Mouse (Mus musculus) limb, embryonic 13.5 days (tissue): Measurements from ENCODE around the gene Wfikkn2. TPM values are rescaled to one million over a fixed set of nuclear protein-coding genes. Genes with fewer than 3 reads are reported as not detected.

Experiments
- ATAC-seq: fragments of 200-750 bp; cut with Nextera tagmentation; 2 replicates; pipeline ENCODE4 v1.8.0; 2017; ENCODE audit warnings: low read depth, moderate number of reproducible peaks, moderate TSS enrichment; ENCODE audit not compliant: low FRiP score
- H3K27ac ChIP-seq: fragments of 300-500 bp; sonication (generic); 2 replicates; pipeline ENCODE4 v1.5.1; 2015; ENCODE audit warnings: inconsistent platforms, mild to moderate bottlenecking, moderate library complexity
- H3K27me3 ChIP-seq: fragments of 300-500 bp; sonication (generic); 2 replicates; pipeline ENCODE4 v1.6.1; 2015; ENCODE audit warnings: mild to moderate bottlenecking, inconsistent platforms
- H3K36me3 ChIP-seq: fragments of 300-500 bp; sonication (generic); 2 replicates; pipeline ENCODE4 v1.6.1; 2015; ENCODE audit warnings: inconsistent platforms, mild to moderate bottlenecking, moderate library complexity
- H3K4me1 ChIP-seq: fragments of 300-500 bp; sonication (generic); 2 replicates; pipeline ENCODE4 v1.6.1; 2015; ENCODE audit warnings: inconsistent platforms
- H3K4me2 ChIP-seq: fragments of 300-500 bp; sonication (generic); replicated peaks from 2 replicates; pipeline ENCODE4 v1.6.1; 2015; ENCODE audit warnings: inconsistent platforms, mild to moderate bottlenecking, moderate library complexity
- H3K4me3 ChIP-seq: fragments of 300-500 bp; sonication (generic); 2 replicates; pipeline ENCODE4 v1.5.1; 2015; ENCODE audit warnings: moderate library complexity, mild to moderate bottlenecking, inconsistent platforms
- H3K9ac ChIP-seq: fragments of 300-500 bp; sonication (generic); 2 replicates; pipeline ENCODE4 v1.6.1; 2015; ENCODE audit warnings: mild to moderate bottlenecking, inconsistent platforms
- H3K9me3 ChIP-seq: fragments of 300-500 bp; sonication (generic); 2 replicates; pipeline ENCODE4 v1.6.1; 2016; ENCODE audit warnings: inconsistent platforms
- WGBS: fragments of 180-500 bp; shearing (Covaris S2); methylation state at CpG from one replicate; pipeline ENCODE4 v1.1.7; 2015; 5-methylcytosine and 5-hydroxymethylcytosine counted together
- polyA plus RNA-seq: library from polyadenylated mRNA; unstranded; fragments of >200 nt; fragmentation: Nextera tagmentation; extraction: Ambion mirVana; gene quantifications from 2 replicates; pipeline ENCODE4 v1.2.1, GENCODE M21; 2015

The Wfikkn2 gene
- polyA plus RNA-seq, 1 experiment from 2014 or later, result 15.0 TPM

GRCm38 (mm10) chr11:94233405-94233804 is 12.4 kb downstream of the Wfikkn2 start:
- H3K27ac ChIP-seq, result no peak overlapping the region
- no peaks in the 10 kb centered on the region for H3K27me3 ChIP-seq
- no peak overlapping the region for H3K4me2 ChIP-seq
- no peak for ATAC-seq
- no peak overlapping the region for H3K9ac ChIP-seq
- H3K36me3 ChIP-seq, result peaks cover 9% of the 10 kb centered on the region
- no peaks in the 10 kb centered on the region for H3K9me3 ChIP-seq
- no peak overlapping the region for H3K4me3 ChIP-seq
- WGBS, result 83% methylated on average over 6 of the region's 6 CpGs
- peaks cover 7% of the 10 kb centered on the region for H3K4me1 ChIP-seq

GRCm38 (mm10) chr11:94231821-94232552 is 13.8 kb downstream of the Wfikkn2 start:
- H3K4me3 ChIP-seq, result no peak overlapping the region
- H3K36me3 ChIP-seq, result no peaks in the 10 kb centered on the region
- no peak overlapping the region; the same call in 1 of the 2 replicates for H3K27ac ChIP-seq
- no peaks in the 10 kb centered on the region for H3K27me3 ChIP-seq
- no peaks in the 10 kb centered on the region for H3K9me3 ChIP-seq
- peaks cover 17% of the 10 kb centered on the region for H3K4me1 ChIP-seq
- no peak for ATAC-seq
- H3K9ac ChIP-seq, result no peak overlapping the region
- no peak overlapping the region for H3K4me2 ChIP-seq
- 73% methylated on average over 19 of the region's 19 CpGs for whole genome bisulfite sequencing

DNA sequence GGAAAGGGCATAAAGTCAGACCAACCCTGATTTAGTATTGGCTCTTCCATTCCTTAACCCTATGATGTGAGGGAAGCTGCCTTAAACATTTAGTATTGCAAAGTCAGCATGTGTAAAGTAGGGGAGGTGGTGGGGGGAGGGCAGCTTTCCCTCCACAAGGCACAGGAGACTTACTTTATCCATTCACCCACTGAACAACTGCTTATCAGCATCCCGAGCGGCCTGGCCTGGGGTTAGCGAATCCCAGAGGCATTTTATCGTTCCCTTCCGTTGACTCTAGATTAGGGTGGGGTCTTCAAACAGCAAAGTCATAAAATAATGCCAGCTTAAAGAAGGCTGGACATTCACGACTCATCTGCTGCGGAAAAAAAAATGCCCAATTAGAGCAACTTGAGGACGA is 15.6 kb downstream of the Wfikkn2 start:
- Histone ChIP-seq H3K4me2 (no peak overlapping the region), H3K27me3 (no peaks in the 10 kb centered on the region), H3K4me3 (no peak overlapping the region), H3K9ac (no peak overlapping the region), H3K27ac (no peak overlapping the region), H3K9me3 (no peaks in the 10 kb centered on the region), H3K36me3 (no peaks in the 10 kb centered on the region), H3K4me1 (peaks cover 22% of the 10 kb centered on the region)
- no peak for ATAC-seq
- 74% methylated on average over 8 of the region's 8 CpGs for WGBS

GRCm38 (mm10) chr11:94229207-94229960 is 16.4 kb downstream of the Wfikkn2 start:
- no peak overlapping the region for H3K9ac ChIP-seq
- peaks cover 22% of the 10 kb centered on the region for H3K4me1 ChIP-seq
- H3K27me3 ChIP-seq, result no peaks in the 10 kb centered on the region
- WGBS, result 87% methylated on average over 5 of the region's 5 CpGs
- H3K4me2 ChIP-seq, result no peak overlapping the region
- H3K9me3 ChIP-seq, result no peaks in the 10 kb centered on the region
- ATAC-seq, result no peak
- H3K36me3 ChIP-seq, result no peaks in the 10 kb centered on the region
- H3K4me3 ChIP-seq, result no peak overlapping the region
- H3K27ac ChIP-seq, result no peak overlapping the region

DNA sequence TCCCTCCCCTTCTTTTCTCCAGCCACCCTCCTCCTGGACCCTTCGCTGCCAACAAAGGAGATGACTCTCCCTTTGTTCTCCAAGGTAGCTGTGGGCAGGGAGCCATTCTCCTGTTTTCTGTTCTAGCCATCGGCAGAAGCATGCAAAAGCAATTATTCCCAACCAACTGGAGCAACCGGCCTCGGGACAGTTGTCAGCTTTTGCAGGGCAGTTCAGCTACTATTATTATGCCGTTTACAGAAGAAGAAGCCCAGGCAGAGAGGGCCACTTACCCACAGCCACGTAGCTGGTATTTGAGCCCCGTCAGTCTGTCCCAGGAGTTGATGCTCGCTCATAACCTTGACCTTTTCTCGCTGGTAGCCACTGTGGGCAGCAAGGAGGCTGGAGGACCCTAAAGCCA is 17.4 kb downstream of the Wfikkn2 start:
- WGBS, result 41% methylated on average over 9 of the region's 9 CpGs
- Histone ChIP-seq H3K4me1 (peaks cover 22% of the 10 kb centered on the region), H3K36me3 (no peaks in the 10 kb centered on the region), H3K4me3 (no peak overlapping the region), H3K9ac (no peak overlapping the region), H3K27me3 (no peaks in the 10 kb centered on the region), H3K9me3 (no peaks in the 10 kb centered on the region), H3K4me2 (peak overlapping the region; percentile 14; the same call in 1 of the 2 replicates), H3K27ac (0 out of 2 replicates have a peak overlapping the region, but pooled peaks have one; percentile 6)
- ATAC-seq, result no peak

DNA sequence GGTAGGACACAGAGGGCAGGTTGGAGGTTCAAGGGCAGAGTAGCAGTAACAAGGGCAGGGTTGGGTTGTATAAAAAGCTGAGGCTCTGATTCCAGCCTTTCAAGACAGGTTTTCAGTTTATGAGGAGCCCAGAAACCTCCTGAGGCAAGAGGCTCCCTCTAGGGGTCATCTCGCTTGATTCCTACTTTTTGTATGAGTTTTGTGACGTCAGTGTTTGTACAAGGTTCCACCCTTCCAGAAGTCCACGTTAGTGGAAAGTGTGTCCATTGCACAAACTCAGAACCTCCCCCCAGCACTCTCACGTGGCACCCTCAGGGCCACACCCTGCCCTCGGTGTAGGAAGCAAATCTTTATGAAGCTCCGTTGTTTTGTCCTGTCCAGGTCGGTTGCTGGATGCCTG is 19.8 kb downstream of the Wfikkn2 start:
- no peak overlapping the region; the same call in 1 of the 2 replicates for H3K4me2 ChIP-seq

GRCm38 (mm10) chr11:94223531-94223930 is 22.3 kb downstream of the Wfikkn2 start:
- no peak overlapping the region for H3K4me3 ChIP-seq
- WGBS, result 79% methylated on average over 9 of the region's 9 CpGs
- H3K4me1 ChIP-seq, result peaks cover 21% of the 10 kb centered on the region

More for the DNA sequence above, 19.8 kb downstream of the Wfikkn2 start:
- no peak overlapping the region for H3K27ac ChIP-seq
- H3K4me3 ChIP-seq, result no peak overlapping the region
- no peak overlapping the region for H3K9ac ChIP-seq
- H3K27me3 ChIP-seq, result no peaks in the 10 kb centered on the region
- H3K4me1 ChIP-seq, result peaks cover 22% of the 10 kb centered on the region
- H3K9me3 ChIP-seq, result no peaks in the 10 kb centered on the region
- H3K36me3 ChIP-seq, result no peaks in the 10 kb centered on the region
- 35% methylated on average over 7 of the region's 7 CpGs for WGBS
- ATAC-seq, result no peak

DNA sequence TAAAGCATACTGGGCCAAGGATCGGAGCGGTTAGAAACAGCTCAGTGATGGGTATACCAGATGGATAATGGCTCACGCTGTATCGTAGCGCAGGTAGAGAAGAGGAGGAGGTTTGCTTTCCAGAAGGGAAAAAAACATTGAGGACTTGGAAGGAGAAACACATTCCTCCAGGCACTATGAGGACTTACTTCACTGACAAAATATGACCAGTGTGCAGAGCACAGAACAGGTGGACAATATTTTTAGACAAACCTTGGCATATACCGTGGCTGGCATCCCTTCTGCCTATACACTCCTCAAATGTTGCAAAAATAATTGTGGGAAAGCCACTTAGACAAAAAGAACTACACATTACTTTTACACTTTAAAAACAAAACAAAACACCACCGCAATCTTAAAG is 24.5 kb downstream of the Wfikkn2 start:
- no peak for ATAC-seq
- peaks cover 16% of the 10 kb centered on the region for H3K4me1 ChIP-seq
- H3K9me3 ChIP-seq, result no peaks in the 10 kb centered on the region
- no peak overlapping the region for H3K9ac ChIP-seq
- H3K4me2 ChIP-seq, result no peak overlapping the region
- H3K27ac ChIP-seq, result no peak overlapping the region
- WGBS, result 86% methylated on average over 7 of the region's 7 CpGs
- H3K27me3 ChIP-seq, result no peaks in the 10 kb centered on the region
- H3K4me3 ChIP-seq, result no peak overlapping the region
- H3K36me3 ChIP-seq, result no peaks in the 10 kb centered on the region

More at GRCm38 (mm10) chr11:94223531-94223930, 22.3 kb downstream of the Wfikkn2 start:
- Histone ChIP-seq H3K27ac (no peak overlapping the region), H3K9me3 (no peaks in the 10 kb centered on the region), H3K36me3 (no peaks in the 10 kb centered on the region), H3K9ac (no peak overlapping the region), H3K27me3 (no peaks in the 10 kb centered on the region), H3K4me2 (no peak overlapping the region)
- no peak for ATAC-seq

DNA sequence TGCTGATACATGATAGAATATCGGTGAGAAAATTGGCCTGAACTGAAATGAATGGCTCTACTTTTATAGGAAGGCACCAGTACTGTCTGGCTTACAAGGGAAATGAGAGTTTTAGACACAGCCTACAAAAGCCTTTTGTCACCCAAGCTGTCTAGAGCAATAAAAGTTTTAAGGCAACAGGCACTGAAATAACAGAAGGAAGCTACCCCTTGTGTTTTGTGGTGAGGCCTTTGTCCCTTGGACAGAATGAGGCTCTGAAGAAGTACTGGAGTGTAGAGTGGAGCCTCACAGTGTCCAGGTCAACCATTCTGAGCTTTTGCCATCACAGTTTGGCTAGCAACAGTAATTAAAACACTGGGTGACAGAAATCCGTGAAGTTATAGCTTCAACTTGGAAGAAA is 29.6 kb downstream of the Wfikkn2 start:
- 63% methylated on average over 2 of the region's 2 CpGs for WGBS
- Histone ChIP-seq H3K4me1 (peaks cover 34% of the 10 kb centered on the region), H3K36me3 (peaks cover 11% of the 10 kb centered on the region), H3K9ac (no peak overlapping the region), H3K4me3 (no peak overlapping the region), H3K4me2 (no peak overlapping the region), H3K9me3 (no peaks in the 10 kb centered on the region), H3K27me3 (no peaks in the 10 kb centered on the region), H3K27ac (no peak overlapping the region)
- ATAC-seq, result no peak

GRCm38 (mm10) chr11:94215581-94215980 is 30.2 kb downstream of the Wfikkn2 start:
- 90% methylated on average over 3 of the region's 3 CpGs for WGBS
- no peaks in the 10 kb centered on the region for H3K27me3 ChIP-seq
- no peak overlapping the region for H3K4me2 ChIP-seq
- no peak overlapping the region for H3K4me3 ChIP-seq
- peaks cover 11% of the 10 kb centered on the region for H3K36me3 ChIP-seq
- H3K9me3 ChIP-seq, result no peaks in the 10 kb centered on the region
- no peak overlapping the region for H3K27ac ChIP-seq
- H3K9ac ChIP-seq, result no peak overlapping the region
- H3K4me1 ChIP-seq, result peaks cover 34% of the 10 kb centered on the region
- ATAC-seq, result no peak

GRCm38 (mm10) chr11:94213735-94214594 is 31.8 kb downstream of the Wfikkn2 start:
- H3K27me3 ChIP-seq, result no peaks in the 10 kb centered on the region
- no peaks in the 10 kb centered on the region for H3K9me3 ChIP-seq
- peaks cover 38% of the 10 kb centered on the region for H3K4me1 ChIP-seq
- H3K36me3 ChIP-seq, result peaks cover 11% of the 10 kb centered on the region
- peak overlapping the region; percentile 74 for H3K4me2 ChIP-seq
- peak overlapping the region; percentile 45 for H3K9ac ChIP-seq
- peak overlapping the region; percentile 96 for H3K4me3 ChIP-seq
- 82% methylated on average over 29 of the region's 29 CpGs for WGBS
- ATAC-seq, result no peak
- peak overlapping the region; percentile 33; the same call in 1 of the 2 replicates for H3K27ac ChIP-seq

- Histone ChIP-seq H3K27ac (no peak overlapping the region), H3K36me3 (peaks cover 11% of the 10 kb centered on the region), H3K4me1 (peaks cover 34% of the 10 kb centered on the region), H3K4me3 (peak overlapping the region; percentile 96), H3K9ac (no peak overlapping the region), H3K9me3 (no peaks in the 10 kb centered on the region), H3K4me2 (peak overlapping the region; percentile 74), H3K27me3 (no peaks in the 10 kb centered on the region)
- no peak for ATAC-seq
- 45% methylated on average over 4 of the region's 4 CpGs for WGBS
Observed at GRCm38 (mm10) chr11:94212997-94213396, 32.8 kb downstream of the Wfikkn2 start.
